Comparison of ENCODE assay signal across 9 mouse cellular contexts in genomic region chr7:29237596-29237995, GRCm38 (mm10). TPM values are rescaled to one million over a fixed set of nuclear protein-coding genes. Genes with fewer than 3 reads are reported as not detected.
DNase-seq lines count a peak whose midpoint lies in the region; ATAC-seq and TF ChIP-seq lines count a peak whose summit lies in the region.
"Not testable (repeated sequence)": the region's sequence is repeated elsewhere in the genome, so short reads cannot be mapped to it uniquely, and the experiment has no call there.
"Had no signal": no experiment of that assay in that cellular context is flagged by ENCODE, and none has a peak within 500 bp of the region (broad histone marks: within the 10 kb centered on the region; RNA-seq: fewer than 3 reads in every experiment).

No protein-coding gene starts in this region.

- not testable (repeated sequence) for H3K9me3 ChIP-seq in CH12.LX (replicated peaks; ENCODE audit: low read length); forebrain, embryonic 12.5 days; heart, embryonic 16.5 days (replicated peaks; ENCODE audit: control insufficient read depth, low read length); limb, embryonic 15.5 days; neural tube, embryonic 14.5 days (ENCODE audit: control insufficient read depth, low read length)

- not testable (repeated sequence) for TF ChIP-seq CTCF in CH12.LX (conservative IDR thresholded peaks at IDR 0.05 in 1 of 2, IDR thresholded peaks at IDR 0.05 in 1 of 2; ENCODE audit: low read depth in 2 of 2, low read length in 2 of 2); kidney, adult 2 months (conservative IDR thresholded peaks at IDR 0.05; ENCODE audit: insufficient read depth, insufficient read length, low read depth, low read length)

- WGBS in forebrain, embryonic 12.5 days: 30% methylated on average over 6 of the region's 6 CpGs
- WGBS in heart, embryonic 16.5 days: 29% methylated on average over 6 of the region's 6 CpGs
- WGBS in kidney, adult 2 months: 26% methylated on average over 6 of the region's 6 CpGs
- WGBS in limb, embryonic 15.5 days: 28% methylated on average over 6 of the region's 6 CpGs
- 24% methylated on average over 6 of the region's 6 CpGs for WGBS in macrophage (ENCODE audit: missing documents)
- WGBS in neural tube, embryonic 14.5 days: 24% methylated on average over 6 of the region's 6 CpGs

- not testable (repeated sequence) for TF ChIP-seq EP300 in CH12.LX (IDR thresholded peaks at IDR 0.05; ENCODE audit: low read length)

- peaks cover 5 to 19% of the 10 kb centered on the region in 2 experiments for H3K4me1 ChIP-seq in CH12.LX (ENCODE audit: control insufficient read depth in 1 of 2, insufficient read depth in 2 of 2)
- H3K4me1 ChIP-seq in forebrain, embryonic 12.5 days: peaks cover 12% of the 10 kb centered on the region
- peaks cover 22% of the 10 kb centered on the region for H3K4me1 ChIP-seq in heart, embryonic 16.5 days (ENCODE audit: control insufficient read depth, insufficient read depth, low read length)
- not testable (repeated sequence) for H3K4me1 ChIP-seq in kidney, adult 2 months (ENCODE audit: control insufficient read depth, insufficient read depth, low read length); neural tube, embryonic 14.5 days (ENCODE audit: control insufficient read depth, insufficient read depth, low read length)
- H3K4me1 ChIP-seq in limb, embryonic 15.5 days: peaks cover 16% of the 10 kb centered on the region

- H3K4me3 ChIP-seq in CH12.LX (replicated peaks in 1 of 3; ENCODE audit: low read depth in 2 of 3, low read length in 2 of 3, poor library complexity in 1 of 3) (peak overlapping the region; percentile 26 to 72 (median 45)), macrophage (ENCODE audit: inconsistent target) (peak overlapping the region; percentile 7; the same call in 1 of the 2 replicates)
- peak overlapping the region; percentile 67 for H3K4me3 ChIP-seq in forebrain, embryonic 12.5 days (replicated peaks)
- peak overlapping the region; percentile 67 for H3K4me3 ChIP-seq in heart, embryonic 16.5 days (ENCODE audit: low read length)
- H3K4me3 ChIP-seq in kidney, adult 2 months (ENCODE audit: insufficient read depth, low read depth, low read length): peak overlapping the region; percentile 39
- peak overlapping the region; percentile 73 for H3K4me3 ChIP-seq in limb, embryonic 15.5 days
- H3K4me3 ChIP-seq in neural tube, embryonic 14.5 days (ENCODE audit: low read depth, low read length): peak overlapping the region; percentile 51

- in situ Hi-C loops in CH12.LX (cut with MboI; ENCODE audit: low pct_ligation_motif_present, low pct_unique_long_range_greater_than_20kb, low sequenced_read_pairs): not testable (repeated sequence)

- H3K27ac ChIP-seq in CH12.LX (ENCODE audit: insufficient read depth, low read depth) (peak overlapping the region; percentile 71), macrophage (peak overlapping the region; percentile 83)
- peak overlapping the region; percentile 88 for H3K27ac ChIP-seq in forebrain, embryonic 12.5 days
- peak overlapping the region; percentile 90 for H3K27ac ChIP-seq in heart, embryonic 16.5 days (ENCODE audit: low read length)
- peak overlapping the region; percentile 77 for H3K27ac ChIP-seq in kidney, adult 2 months (ENCODE audit: insufficient read depth, low read depth, low read length)
- H3K27ac ChIP-seq in limb, embryonic 15.5 days: peak overlapping the region; percentile 96
- H3K27ac ChIP-seq in neural tube, embryonic 14.5 days (ENCODE audit: low read depth, low read length): peak overlapping the region; percentile 85

- peaks cover 0 to 15% of the 10 kb centered on the region in 2 experiments for H3K36me3 ChIP-seq in CH12.LX (replicated peaks in 1 of 2; ENCODE audit: control insufficient read depth in 1 of 2, insufficient read depth in 1 of 2, low read length in 1 of 2)
- H3K36me3 ChIP-seq in forebrain, embryonic 12.5 days (replicated peaks); heart, embryonic 16.5 days (ENCODE audit: control insufficient read depth, insufficient read depth); kidney, adult 2 months (ENCODE audit: control insufficient read depth, insufficient read depth, low read length); limb, embryonic 15.5 days; macrophage (ENCODE audit: inconsistent target); neural tube, embryonic 14.5 days (ENCODE audit: control insufficient read depth, insufficient read depth, low read length): not testable (repeated sequence)

- not testable (repeated sequence) for H3K79me2 ChIP-seq in CH12.LX (replicated peaks; ENCODE audit: control insufficient read depth, extremely low read depth, insufficient read depth, poor library complexity, severe bottlenecking)
- H3K79me2 ChIP-seq in macrophage (ENCODE audit: inconsistent target): peaks cover 32% of the 10 kb centered on the region; the same call in 1 of the 2 replicates

- H3K4me2 ChIP-seq in CH12.LX (ENCODE audit: insufficient read depth, low read depth, poor library complexity, severe bottlenecking): peak overlapping the region; percentile 73
- peak overlapping the region; percentile 84 for H3K4me2 ChIP-seq in forebrain, embryonic 12.5 days
- H3K4me2 ChIP-seq in heart, embryonic 16.5 days (ENCODE audit: low read depth, low read length): peak overlapping the region; percentile 63
- H3K4me2 ChIP-seq in limb, embryonic 15.5 days: peak overlapping the region; percentile 69
- peak overlapping the region; percentile 58 for H3K4me2 ChIP-seq in neural tube, embryonic 14.5 days (ENCODE audit: low read depth, low read length)

- not testable (repeated sequence) for TF ChIP-seq POLR2A in CH12.LX (IDR thresholded peaks at IDR 0.05; ENCODE audit: low read depth, low read length); kidney, adult 2 months (IDR thresholded peaks at IDR 0.05; ENCODE audit: low read depth, low read length)

- DNase-seq in CH12.LX (ENCODE audit: extremely low read depth); kidney, adult 2 months: not testable (repeated sequence)
- peak; percentile 40 for DNase-seq in cerebellum, adult 8-10 months

- peak overlapping the region; percentile 51 for H3K9ac ChIP-seq in CH12.LX (ENCODE audit: insufficient read depth, low read depth)
- peak overlapping the region; percentile 49 for H3K9ac ChIP-seq in forebrain, embryonic 12.5 days
- peak overlapping the region; percentile 72 for H3K9ac ChIP-seq in heart, embryonic 16.5 days (ENCODE audit: low read length)
- peak overlapping the region; percentile 35; the same call in 1 of the 2 replicates for H3K9ac ChIP-seq in limb, embryonic 15.5 days
- peak overlapping the region; percentile 49 for H3K9ac ChIP-seq in neural tube, embryonic 14.5 days (replicated peaks; ENCODE audit: low read depth, low read length)

- dilution Hi-C loops in CH12.LX (cut with MboI; ENCODE audit: extremely low pct_ligation_motif_present, extremely low pct_unique_long_range_greater_than_20kb, low sequenced_read_pairs): not testable (repeated sequence)

- TF ChIP-seq RAD21 in CH12.LX (IDR thresholded peaks at IDR 0.05; ENCODE audit: low read depth, low read length): not testable (repeated sequence)

- ATAC-seq in forebrain, embryonic 12.5 days (ENCODE audit: low FRiP score): peak; percentile 13
- ATAC-seq in heart, embryonic 16.5 days (replicated peaks; ENCODE audit: extremely low read depth, insufficient read depth, low FRiP score); limb, embryonic 15.5 days (ENCODE audit: insufficient number of reproducible peaks, low FRiP score, low TSS enrichment, low read depth): not testable (repeated sequence)
- peak; percentile 9 for ATAC-seq in neural tube, embryonic 14.5 days (ENCODE audit: low read depth)

- H3K27me3 ChIP-seq in CH12.LX (replicated peaks); heart, embryonic 16.5 days (ENCODE audit: control insufficient read depth, insufficient read depth, low read length); kidney, adult 2 months (replicated peaks; ENCODE audit: control insufficient read depth, insufficient read depth, low read length); limb, embryonic 15.5 days; neural tube, embryonic 14.5 days (ENCODE audit: control insufficient read depth, insufficient read depth, low read length): not testable (repeated sequence)
- peaks cover 19% of the 10 kb centered on the region for H3K27me3 ChIP-seq in forebrain, embryonic 12.5 days

RNA-seq across cellular contexts. Expression of gene Yif1b, which starts 0.5 kb away (rescaled TPM):
- total RNA-seq in CH12.LX (2012; rRNA removed) (84.2 and 99.4 TPM in 2 replicates), CH12.LX (2014; rRNA removed) (61.6 and 69.4 TPM in 2 replicates)
- polyA plus RNA-seq in CH12.LX (2012; ENCODE audit: insufficient read length, low read depth) (61.0 and 63.0 TPM in 2 replicates), macrophage (2018) (31.3 to 53.4 TPM (median 51.1 TPM) in 3 replicates)
- 70.3 and 73.8 TPM in 2 replicates for polyA plus RNA-seq in forebrain, embryonic 12.5 days (2016; fragmentation: Nextera tagmentation; extraction: Ambion mirVana)
- 116 and 125 TPM in 2 replicates for polyA plus RNA-seq in heart, embryonic 16.5 days (2015; fragmentation: Nextera tagmentation; extraction: Ambion mirVana)
- 179 and 207 TPM in 2 replicates for polyA plus RNA-seq in kidney, adult 2 months (2012; rRNA removed)
- polyA plus RNA-seq in limb, embryonic 15.5 days (2015; fragmentation: Nextera tagmentation; extraction: Ambion mirVana): 137 and 141 TPM in 2 replicates
- 10 to 100 TPM in 1 of 26 experiments, 1 to 10 TPM in 25; 1.0 to 11.7 (median 4.6) TPM for total RNA-seq in macrophage (2018; cell fraction: chromatin; rRNA removed)
- 10 to 100 TPM; 27.8 to 53.6 (median 40.1) TPM for total RNA-seq in macrophage (2018; cell fraction: cytosol; rRNA removed)
- 10 to 100 TPM in 20 of 26 experiments, 1 to 10 TPM in 6; 5.5 to 19.3 (median 12.3) TPM for total RNA-seq in macrophage (2018; cell fraction: nucleus; rRNA removed)
- 95.3 and 104 TPM in 2 replicates for polyA plus RNA-seq in neural tube, embryonic 14.5 days (2014; fragmentation: Nextera tagmentation; extraction: Ambion mirVana)

RNA-seq across cellular contexts. Expression of gene Kcnk6, which starts 5.3 kb away (rescaled TPM):
- total RNA-seq in CH12.LX (2012; rRNA removed) (4.0 TPM in 2 replicates), CH12.LX (2014; rRNA removed) (1.2 and 2.2 TPM in 2 replicates)
- polyA plus RNA-seq in CH12.LX (2012; ENCODE audit: insufficient read length, low read depth) (1.2 and 1.9 TPM in 2 replicates), macrophage (2018) (23.4 to 43.1 TPM (median 38.3 TPM) in 3 replicates)
- polyA plus RNA-seq in forebrain, embryonic 12.5 days (2016; fragmentation: Nextera tagmentation; extraction: Ambion mirVana): 0.43 and 0.63 TPM in 2 replicates
- polyA plus RNA-seq in heart, embryonic 16.5 days (2015; fragmentation: Nextera tagmentation; extraction: Ambion mirVana): 2.1 TPM in 2 replicates
- polyA plus RNA-seq in kidney, adult 2 months (2012; rRNA removed): 4.4 and 5.6 TPM in 2 replicates
- polyA plus RNA-seq in limb, embryonic 15.5 days (2015; fragmentation: Nextera tagmentation; extraction: Ambion mirVana): 5.2 TPM in 2 replicates
- 10 to 100 TPM in 24 of 26 experiments, 1 to 10 TPM in 2; 9.4 to 44.9 (median 23.4) TPM for total RNA-seq in macrophage (2018; cell fraction: chromatin; rRNA removed)
- 10 to 100 TPM; 13.8 to 50.0 (median 37.4) TPM for total RNA-seq in macrophage (2018; cell fraction: cytosol; rRNA removed)
- 10 to 100 TPM; 12.4 to 61.4 (median 35.4) TPM for total RNA-seq in macrophage (2018; cell fraction: nucleus; rRNA removed)
- 0.32 and 0.52 TPM in 2 replicates for polyA plus RNA-seq in neural tube, embryonic 14.5 days (2014; fragmentation: Nextera tagmentation; extraction: Ambion mirVana)
- polyA plus RNA-seq: Patski had no signal

RNA-seq across cellular contexts. Expression of gene 2200002D01Rik, which starts 10.7 kb away (rescaled TPM):
- total RNA-seq in CH12.LX (2012; rRNA removed): 3.7 and 5.8 TPM in 2 replicates
- total RNA-seq in CH12.LX (2014; rRNA removed): not detected in 2 replicates
- not detected in 2 replicates for polyA plus RNA-seq in CH12.LX (2012; ENCODE audit: insufficient read length, low read depth)
- polyA plus RNA-seq in forebrain, embryonic 12.5 days (2016; fragmentation: Nextera tagmentation; extraction: Ambion mirVana): 0.76 and 1.4 TPM in 2 replicates
- 7.6 and 10.3 TPM in 2 replicates for polyA plus RNA-seq in heart, embryonic 16.5 days (2015; fragmentation: Nextera tagmentation; extraction: Ambion mirVana)
- polyA plus RNA-seq in kidney, adult 2 months (2012; rRNA removed): 4.6 and 7.2 TPM in 2 replicates
- polyA plus RNA-seq in limb, embryonic 15.5 days (2015; fragmentation: Nextera tagmentation; extraction: Ambion mirVana): 13.0 and 14.2 TPM in 2 replicates
- total RNA-seq in macrophage (2018; cell fraction: chromatin; rRNA removed): not detected
- total RNA-seq in macrophage (2018; cell fraction: cytosol; rRNA removed): under 1 TPM in 4 of 26 experiments, not detected in 22; 0.10 to 0.71 (median 0.36) TPM
- 1 to 10 TPM in 2 of 26 experiments, not detected in 24; 1.1 to 1.4 TPM for total RNA-seq in macrophage (2018; cell fraction: nucleus; rRNA removed)
- polyA plus RNA-seq in macrophage (2018): not detected in 3 replicates
- polyA plus RNA-seq in neural tube, embryonic 14.5 days (2014; fragmentation: Nextera tagmentation; extraction: Ambion mirVana): 0.50 and 0.75 TPM in 2 replicates

RNA-seq across cellular contexts. Expression of gene Catsperg1, which starts 23.8 kb away (rescaled TPM):
- 0.38 and 0.93 TPM in 2 replicates for total RNA-seq in CH12.LX (2012; rRNA removed)
- total RNA-seq in CH12.LX (2014; rRNA removed): 0.68 and 0.72 TPM in 2 replicates
- polyA plus RNA-seq in CH12.LX (2012; ENCODE audit: insufficient read length, low read depth): 1.4 and 2.0 TPM in 2 replicates
- polyA plus RNA-seq in forebrain, embryonic 12.5 days (2016; fragmentation: Nextera tagmentation; extraction: Ambion mirVana): 0.78 and 0.87 TPM in 2 replicates
- 0.09 and 0.45 TPM in 2 replicates for polyA plus RNA-seq in heart, embryonic 16.5 days (2015; fragmentation: Nextera tagmentation; extraction: Ambion mirVana)
- polyA plus RNA-seq in kidney, adult 2 months (2012; rRNA removed): 0.86 and 1.1 TPM in 2 replicates
- polyA plus RNA-seq in limb, embryonic 15.5 days (2015; fragmentation: Nextera tagmentation; extraction: Ambion mirVana): 1.2 TPM in 2 replicates
- total RNA-seq in macrophage (2018; cell fraction: chromatin; rRNA removed): 10 to 100 TPM; 18.9 to 65.8 (median 41.0) TPM
- total RNA-seq in macrophage (2018; cell fraction: cytosol; rRNA removed): 1 to 10 TPM in 5 of 26 experiments, under 1 TPM in 21; 0.09 to 2.4 (median 0.55) TPM
- 10 to 100 TPM in 25 of 26 experiments, 1 to 10 TPM in 1; 9.5 to 28.9 (median 19.9) TPM for total RNA-seq in macrophage (2018; cell fraction: nucleus; rRNA removed)
- 0.41 to 1.9 TPM (median 0.86 TPM) in 3 replicates for polyA plus RNA-seq in macrophage (2018)
- 2.5 and 3.8 TPM in 2 replicates for polyA plus RNA-seq in neural tube, embryonic 14.5 days (2014; fragmentation: Nextera tagmentation; extraction: Ambion mirVana)
- polyA plus RNA-seq: Patski had no signal

RNA-seq across cellular contexts. Expression of gene Spint2, which starts 44.1 kb away (rescaled TPM):
- total RNA-seq in CH12.LX (2012; rRNA removed) (25.6 and 29.1 TPM in 2 replicates), CH12.LX (2014; rRNA removed) (not detected in 2 replicates)
- polyA plus RNA-seq in CH12.LX (2012; ENCODE audit: insufficient read length, low read depth) (3.7 and 4.1 TPM in 2 replicates), macrophage (2018) (0.25 to 0.72 TPM (median 0.27 TPM) in 3 replicates)
- polyA plus RNA-seq in forebrain, embryonic 12.5 days (2016; fragmentation: Nextera tagmentation; extraction: Ambion mirVana): 42.2 and 45.0 TPM in 2 replicates
- polyA plus RNA-seq in heart, embryonic 16.5 days (2015; fragmentation: Nextera tagmentation; extraction: Ambion mirVana): 114 and 116 TPM in 2 replicates
- 421 and 474 TPM in 2 replicates for polyA plus RNA-seq in kidney, adult 2 months (2012; rRNA removed)
- 187 and 194 TPM in 2 replicates for polyA plus RNA-seq in limb, embryonic 15.5 days (2015; fragmentation: Nextera tagmentation; extraction: Ambion mirVana)
- 1 to 10 TPM in 8 of 26 experiments, under 1 TPM in 5, not detected in 13; 0.38 to 1.9 (median 1.1) TPM for total RNA-seq in macrophage (2018; cell fraction: chromatin; rRNA removed)
- total RNA-seq in macrophage (2018; cell fraction: cytosol; rRNA removed): 1 to 10 TPM in 6 of 26 experiments, under 1 TPM in 20; 0.37 to 1.8 (median 0.78) TPM
- 1 to 10 TPM in 12 of 26 experiments, under 1 TPM in 11, not detected in 3; 0.32 to 2.4 (median 1.0) TPM for total RNA-seq in macrophage (2018; cell fraction: nucleus; rRNA removed)
- 46.9 and 62.4 TPM in 2 replicates for polyA plus RNA-seq in neural tube, embryonic 14.5 days (2014; fragmentation: Nextera tagmentation; extraction: Ambion mirVana)

Comparison
In these comparisons a context has a peak if more than half of its experiments do, and no peak if none do; other contexts are left out.
1. H3K4me3 ChIP-seq: peak in every context shown above with its lines; median percentile 73 in limb, embryonic 15.5 days; 67 in forebrain, embryonic 12.5 days; 67 in heart, embryonic 16.5 days; 51 in neural tube, embryonic 14.5 days; 45 in CH12.LX; 39 in kidney, adult 2 months; 7 in macrophage.